Comparison of ENCODE assay signal across 19 mouse cellular contexts in the genomic region with DNA sequence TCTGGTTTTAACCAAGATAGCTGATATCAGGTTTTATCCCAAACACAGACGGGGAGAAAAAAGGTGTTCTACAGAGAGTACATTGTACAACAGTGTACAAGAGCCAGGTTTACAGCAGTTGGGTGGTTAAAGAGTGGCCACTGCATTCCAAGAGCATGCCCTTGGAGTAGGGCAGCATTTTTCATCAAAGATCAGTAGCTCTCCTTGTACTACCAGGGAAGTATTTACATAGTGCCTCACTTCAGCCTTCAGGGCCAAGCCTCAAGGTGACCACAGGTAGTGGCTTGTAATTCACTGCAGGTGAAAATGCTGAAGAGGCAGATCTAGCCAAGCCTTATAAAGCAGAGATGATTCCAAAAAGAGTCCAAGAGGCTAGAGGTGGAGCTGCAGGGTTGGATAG.
DNase-seq lines count a peak whose midpoint lies in the region; ATAC-seq and TF ChIP-seq lines count a peak whose summit lies in the region.
"Had no signal": no experiment of that assay in that cellular context is flagged by ENCODE, and none has a peak within 500 bp of the region (broad histone marks: within the 10 kb centered on the region; RNA-seq: fewer than 3 reads in every experiment).

No protein-coding gene starts in this region.

- WGBS in stomach, embryonic 15.5 days, result 66% methylated on average over 1 of the region's 1 CpGs
- 83% methylated on average over 1 of the region's 1 CpGs for WGBS in stomach, postnatal 0 days

- TF ChIP-seq CTCF in stomach, postnatal 0 days (IDR thresholded peaks at IDR 0.05; ENCODE audit: low read depth), result no peak

- no peak for TF ChIP-seq EP300 in stomach, postnatal 0 days (optimal IDR thresholded peaks at IDR 0.05)

- no peak overlapping the region for H3K4me3 ChIP-seq in stomach, embryonic 15.5 days (replicated peaks)
- H3K4me3 ChIP-seq in stomach, postnatal 0 days (ENCODE audit: low read depth, low read length), result no peak overlapping the region

- H3K4me2 ChIP-seq in stomach, embryonic 15.5 days, result no peak overlapping the region
- no peak overlapping the region for H3K4me2 ChIP-seq in stomach, postnatal 0 days (replicated peaks; ENCODE audit: low read depth)

- no peaks in the 10 kb centered on the region for H3K36me3 ChIP-seq in stomach, embryonic 15.5 days
- no peaks in the 10 kb centered on the region for H3K36me3 ChIP-seq in stomach, postnatal 0 days (ENCODE audit: control insufficient read depth, insufficient read depth, low read length)
- H3K36me3 ChIP-seq: G1E had no signal

- H3K27ac ChIP-seq in stomach, embryonic 15.5 days, result no peak overlapping the region
- H3K27ac ChIP-seq in stomach, postnatal 0 days (replicated peaks), result no peak overlapping the region

- intact Hi-C loops in gastrocnemius, postnatal 36 days (cut with DNase I), result no loop called here

- no peak for DNase-seq in stomach, postnatal 0 days (ENCODE audit: low spot score)
- DNase-seq in gastrocnemius, postnatal 36 days, result no peak
- no peak for DNase-seq in right cerebral cortex, postnatal 36 days (ENCODE audit: low spot score in 2 of 2)
- DNase-seq: adrenal gland, adult 2 months; adrenal gland, adult 8-10 months; adrenal gland, postnatal 10 days; adrenal gland, postnatal 14 days; adrenal gland, postnatal 25 days; adrenal gland, postnatal 36 days; B cell, adult 2 months; cerebellum, adult 11 months; cerebellum, adult 11-12 months; cerebellum, adult 18-20 months had no signal

- no peaks in the 10 kb centered on the region for H3K27me3 ChIP-seq in stomach, embryonic 15.5 days (replicated peaks)
- no peaks in the 10 kb centered on the region for H3K27me3 ChIP-seq in stomach, postnatal 0 days (ENCODE audit: control insufficient read depth, insufficient read depth, low read length)
- H3K27me3 ChIP-seq: CH12.LX, Patski had no signal

- no peaks in the 10 kb centered on the region for H3K9me3 ChIP-seq in stomach, embryonic 15.5 days
- H3K9me3 ChIP-seq in stomach, postnatal 0 days (ENCODE audit: control insufficient read depth, low read length), result no peaks in the 10 kb centered on the region

- peak; percentile 53; the same call in 1 of the 2 replicates for ATAC-seq in stomach, embryonic 15.5 days (ENCODE audit: insufficient read depth, low FRiP score, low read depth)
- peak; percentile 76 for ATAC-seq in stomach, postnatal 0 days (ENCODE audit: low FRiP score, low TSS enrichment)
- ATAC-seq: activated CD4-positive, CD25-positive, alpha-beta regulatory T cell, adult 4 months; CD4-positive, CD25-positive, alpha-beta regulatory T cell, adult 4 months; Patski had no signal

- H3K9ac ChIP-seq in stomach, embryonic 15.5 days, result no peak overlapping the region
- no peak overlapping the region for H3K9ac ChIP-seq in stomach, postnatal 0 days (ENCODE audit: low read length)

- no peaks in the 10 kb centered on the region for H3K4me1 ChIP-seq in stomach, embryonic 15.5 days
- no peaks in the 10 kb centered on the region for H3K4me1 ChIP-seq in stomach, postnatal 0 days (replicated peaks; ENCODE audit: control insufficient read depth, insufficient read depth)
